8 mouse cellular contexts compared by ENCODE assay signal in genomic region chr17:79020208-79020983, GRCm38 (mm10). TPM values are rescaled to one million over a fixed set of nuclear protein-coding genes. Genes with fewer than 3 reads are reported as not detected.
DNase-seq lines count a peak whose midpoint lies in the region; ATAC-seq lines count a peak whose summit lies in the region.

TSS of gene Prkd3 (minus strand) at chr17:79020816.

- H3K27me3 ChIP-seq in intestine, embryonic 16.5 days (replicated peaks; ENCODE audit: control insufficient read depth, insufficient read depth, low read length) = no peaks in the 10 kb centered on the region

- H3K27ac ChIP-seq in intestine, embryonic 16.5 days (ENCODE audit: low read length) = peak within 1 kb of the TSS; percentile 77

- H3K4me1 ChIP-seq in intestine, embryonic 16.5 days (ENCODE audit: control insufficient read depth, insufficient read depth, low read length) = peaks cover 10% of the 10 kb centered on the region

- no peaks in the 10 kb centered on the region for H3K36me3 ChIP-seq in intestine, embryonic 16.5 days (ENCODE audit: control insufficient read depth, insufficient read depth, low read length)

- peak within 1 kb of the TSS; percentile 84 for H3K4me3 ChIP-seq in intestine, embryonic 16.5 days (ENCODE audit: low read length)

- peak; percentile 72 for ATAC-seq in granulocyte monocyte progenitor cell, adult 5-6 weeks (replicated peaks; ENCODE audit: poor library complexity, severe bottlenecking)
- ATAC-seq in intestine, embryonic 16.5 days = peak; percentile 91

- intact Hi-C loops in left cerebral cortex, postnatal 4 days (cut with DNase I) = no loop called here

- H3K9ac ChIP-seq in intestine, embryonic 16.5 days (ENCODE audit: low read depth, low read length) = peak within 1 kb of the TSS; percentile 92

- peak within 1 kb of the TSS; percentile 92 for H3K4me2 ChIP-seq in intestine, embryonic 16.5 days (ENCODE audit: low read depth, low read length)

- peak; percentile 80 for DNase-seq in adrenal gland, adult 2 months
- peak; percentile 84 for DNase-seq in embryo, embryonic 9.5 days (ENCODE audit: extremely low spot score)
- DNase-seq in left cerebral cortex, postnatal 4 days = peak; percentile 74
- DNase-seq in mesoderm, embryonic 11.5 days (ENCODE audit: low read depth, low spot score) = peak; percentile 76
- peak; percentile 47 for DNase-seq in right cerebral cortex, postnatal 25 days
- DNase-seq in yolk sac, embryonic 10.5 days (ENCODE audit: low spot score) = peak; percentile 81

- H3K9me3 ChIP-seq in intestine, embryonic 16.5 days (ENCODE audit: control insufficient read depth, low read length) = no peaks in the 10 kb centered on the region

- WGBS in intestine, embryonic 16.5 days = under 1% methylated on average over 72 of the region's 113 CpGs

RNA-seq across cellular contexts. Expression of gene Prkd3, which starts in this region (rescaled TPM):
- 10 to 100 TPM; 22.7 to 24.8 TPM for total RNA-seq in adrenal gland, adult 2 months (2021)
- polyA plus RNA-seq in adrenal gland, adult 2 months (2012; rRNA removed) = 2.9 and 3.4 TPM in 2 replicates
- total RNA-seq in granulocyte monocyte progenitor cell, adult 5-6 weeks (2014; fragmentation: Nextera tagmentation) = 44.2 and 52.7 TPM in 2 replicates
- 49.8 and 51.1 TPM in 2 replicates for total RNA-seq in granulocyte monocyte progenitor cell, adult 5-6 weeks (2017)
- polyA plus RNA-seq in intestine, embryonic 16.5 days (2015; fragmentation: Nextera tagmentation; extraction: Ambion mirVana) = 21.1 and 21.9 TPM in 2 replicates
- total RNA-seq in left cerebral cortex, postnatal 4 days (2021) = 10 to 100 TPM; 18.4 to 20.1 TPM

Comparison
In these comparisons a context has a peak if more than half of its experiments do, and no peak if none do; other contexts are left out.
1. Peak in every context shown above with its lines: DNase-seq, ATAC-seq, H3K4me3 ChIP-seq and H3K27ac ChIP-seq.